Mouse (Mus musculus) CH12.LX (cell line): Measurements from ENCODE around the gene Prpf31. TPM values are rescaled to one million over a fixed set of nuclear protein-coding genes. Genes with fewer than 3 reads are reported as not detected.

Source experiments
- DNase-seq: peaks from one replicate; pipeline ENCODE4 v3.0.0-alpha.2; 2013; ENCODE audit errors: extremely low read depth
- H3K27ac ChIP-seq: 2 replicates; pipeline ENCODE4 v1.5.1; 2012; ENCODE audit warnings: low read depth, mild to moderate bottlenecking, control low read depth, moderate library complexity; ENCODE audit not compliant: insufficient read depth
- H3K27me3 ChIP-seq: replicated peaks from 2 replicates; pipeline ENCODE3; 2012; ENCODE audit warnings: inconsistent platforms
- H3K36me3 ChIP-seq, 2 experiments: replicated peaks in 1 of 2; 2 replicates each; pipeline versions ENCODE3 to v1.6.1; 2012; ENCODE audit warnings: inconsistent platforms in 1 of 2, low read length in 1 of 2, mild to moderate bottlenecking in 1 of 2, mixed read lengths in 1 of 2, moderate library complexity in 1 of 2; ENCODE audit not compliant: control insufficient read depth in 1 of 2, insufficient read depth in 1 of 2
- H3K4me1 ChIP-seq, 2 experiments: 2 replicates each; pipeline ENCODE4 v1.6.1; 2012; ENCODE audit warnings: inconsistent platforms in 1 of 2, moderate library complexity in 1 of 2; ENCODE audit not compliant: insufficient read depth in 2 of 2, control insufficient read depth in 1 of 2
- H3K4me2 ChIP-seq: 2 replicates; pipeline ENCODE4 v1.6.1; 2012; ENCODE audit warnings: low read depth, mild to moderate bottlenecking, control low read depth; ENCODE audit not compliant: poor library complexity, insufficient read depth, severe bottlenecking
- H3K4me3 ChIP-seq, 3 experiments: fragments of 150-350 bp in 1 of 3; sonication (generic) in 1 of 3; replicated peaks in 1 of 3; 2 replicates each; pipeline versions ENCODE3 to v1.5.1; 2011 to 2012; ENCODE audit warnings: low read depth in 2 of 3, low read length in 2 of 3, mild to moderate bottlenecking in 2 of 3, moderate library complexity in 2 of 3, control low read depth in 1 of 3, improper control_type of control experiment in 1 of 3, inconsistent platforms in 1 of 3, mixed read lengths in 1 of 3; ENCODE audit not compliant: poor library complexity in 1 of 3
- H3K79me2 ChIP-seq: replicated peaks from 2 replicates; pipeline ENCODE4 v1.6.1; 2012; ENCODE audit warnings: mild to moderate bottlenecking, moderate library complexity; ENCODE audit not compliant: control insufficient read depth, poor library complexity, insufficient read depth, severe bottlenecking; ENCODE audit errors: extremely low read depth
- H3K9ac ChIP-seq: 2 replicates; pipeline ENCODE4 v1.6.1; 2012; ENCODE audit warnings: low read depth, mild to moderate bottlenecking, control low read depth, moderate library complexity; ENCODE audit not compliant: insufficient read depth
- H3K9me3 ChIP-seq: replicated peaks from 2 replicates; pipeline ENCODE3; 2012; ENCODE audit warnings: low read length, inconsistent platforms, mixed read lengths
- ELF1 ChIP-seq: IDR thresholded peaks from 2 replicates; pipeline ENCODE4 v1.6.1; 2014; ENCODE audit warnings: low read depth, mild to moderate bottlenecking, inconsistent platforms, low read length, improper control_type of control experiment
- GABPA ChIP-seq: IDR thresholded peaks from 2 replicates; pipeline ENCODE4 v1.6.1; 2012; ENCODE audit warnings: low read depth, low read length, improper control_type of control experiment, inconsistent platforms; ENCODE audit not compliant: insufficient replicate concordance
- HCFC1 ChIP-seq: IDR thresholded peaks from 2 replicates; pipeline ENCODE4 v1.6.1; 2012; ENCODE audit warnings: low read depth, mild to moderate bottlenecking, inconsistent platforms, low read length, improper control_type of control experiment
- JUN ChIP-seq: IDR thresholded peaks from 2 replicates; pipeline ENCODE4 v1.6.1; 2011; ENCODE audit warnings: low read depth, mild to moderate bottlenecking, low read length, improper control_type of control experiment, moderate library complexity; ENCODE audit not compliant: insufficient read depth
- JUND ChIP-seq: conservative IDR thresholded peaks from 2 replicates; pipeline ENCODE4 v1.6.1; 2011; ENCODE audit warnings: low read depth, low read length, improper control_type of control experiment
- KAT2A ChIP-seq: IDR thresholded peaks from 2 replicates; pipeline ENCODE4 v1.6.1; 2012; ENCODE audit warnings: low read length, improper control_type of control experiment, inconsistent platforms; ENCODE audit not compliant: insufficient replicate concordance
- MAFK ChIP-seq: IDR thresholded peaks from 2 replicates; pipeline ENCODE4 v1.6.1; 2011; ENCODE audit warnings: low read length, improper control_type of control experiment; ENCODE audit not compliant: insufficient replicate concordance
- MAZ ChIP-seq: IDR thresholded peaks from 2 replicates; pipeline ENCODE4 v1.6.1; 2012; ENCODE audit warnings: low read depth, mild to moderate bottlenecking, inconsistent platforms, low read length, improper control_type of control experiment, moderate library complexity
- MYC ChIP-seq: IDR thresholded peaks from 2 replicates; pipeline ENCODE4 v1.6.1; 2011; ENCODE audit warnings: low read depth, mild to moderate bottlenecking, improper control_type of control experiment, low read length
- NELFE ChIP-seq: IDR thresholded peaks from 2 replicates; pipeline ENCODE4 v1.6.1; 2011; ENCODE audit warnings: low read depth, low read length, improper control_type of control experiment
- PAX5 ChIP-seq: IDR thresholded peaks from 2 replicates; pipeline ENCODE4 v1.6.1; 2012; ENCODE audit warnings: low read length, inconsistent platforms, mixed read lengths
- RCOR1 ChIP-seq: conservative IDR thresholded peaks from 2 replicates; pipeline ENCODE4 v1.6.1; 2012; ENCODE audit warnings: low read depth, mild to moderate bottlenecking, inconsistent platforms, low read length, improper control_type of control experiment
- TBP ChIP-seq: conservative IDR thresholded peaks from 2 replicates; pipeline ENCODE4 v1.6.1; 2011; ENCODE audit warnings: low read depth, low read length, improper control_type of control experiment
- TCF12 ChIP-seq: IDR thresholded peaks from 2 replicates; pipeline ENCODE4 v1.6.1; 2014; ENCODE audit warnings: low read depth, mild to moderate bottlenecking, inconsistent platforms, low read length, improper control_type of control experiment
- UBTF ChIP-seq: IDR thresholded peaks from 2 replicates; pipeline ENCODE4 v1.6.1; 2012; ENCODE audit warnings: low read depth, mild to moderate bottlenecking, inconsistent platforms, low read length, improper control_type of control experiment, moderate library complexity
- USF1 ChIP-seq: IDR thresholded peaks from 2 replicates; pipeline ENCODE4 v1.6.1; 2014; ENCODE audit warnings: low read depth, mild to moderate bottlenecking, inconsistent platforms, low read length, improper control_type of control experiment
- USF2 ChIP-seq: conservative IDR thresholded peaks from 2 replicates; pipeline ENCODE4 v1.6.1; 2011; ENCODE audit warnings: low read depth, low read length, improper control_type of control experiment
- ZKSCAN1 ChIP-seq: IDR thresholded peaks from 2 replicates; pipeline ENCODE4 v1.6.1; 2012; ENCODE audit warnings: low read depth, inconsistent platforms, low read length, improper control_type of control experiment, borderline replicate concordance
- dilution Hi-C: fragments of 300-500 bp; cut with MboI; formaldehyde crosslinking; loops from 2 replicates; pipeline ENCODE4 v1.14.3; 2020; ENCODE audit warnings: low sequenced_read_pairs; ENCODE audit not compliant: extremely low pct_unique_long_range_greater_than_20kb, extremely low pct_ligation_motif_present
- in situ Hi-C: fragments of 300-500 bp; cut with MboI; formaldehyde crosslinking; loops from 3 replicates; pipeline ENCODE4 v1.14.3; 2019; ENCODE audit warnings: low sequenced_read_pairs, low pct_ligation_motif_present, low pct_unique_long_range_greater_than_20kb, mixed read lengths
- polyA plus RNA-seq: library from polyadenylated mRNA; unstranded; fragments of >175 nt; gene quantifications from 2 replicates; pipeline ENCODE4 v1.2.1, GENCODE M21; 2012; ENCODE audit warnings: low read depth; ENCODE audit not compliant: insufficient read length
- total RNA-seq, 2 experiments: library from RNA; depleted of rRNA; stranded (reverse); fragments of 300-350 nt in 1 of 2; fragments of >200 nt in 1 of 2; gene quantifications; 2 replicates each; pipeline ENCODE4 v1.2.3; 2012 to 2014

Gene Prpf31
- total and polyA plus RNA-seq, 3 experiments = 99.2 to 171 (median 117) TPM

DNA sequence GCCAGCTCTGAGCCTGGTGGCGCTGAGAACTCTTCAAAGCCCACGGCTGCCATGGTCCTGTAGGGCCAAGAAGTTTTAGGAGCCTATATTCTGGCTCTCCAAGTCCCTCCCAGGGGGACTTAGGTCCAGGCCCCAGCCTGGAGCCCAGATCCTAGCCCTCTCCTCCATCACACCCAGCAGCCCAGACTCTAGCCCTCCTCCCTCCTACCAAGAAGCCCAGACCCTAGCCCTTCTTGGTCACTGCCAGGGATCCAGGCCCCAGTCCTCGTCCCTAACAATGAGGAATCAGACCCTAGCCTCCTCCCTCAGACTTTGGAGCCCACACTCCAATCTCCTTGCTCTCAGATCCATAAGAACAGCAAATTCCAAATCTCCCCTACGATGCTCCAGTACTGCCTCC lies 755 bp upstream of the Prpf31 start:
- Histone ChIP-seq H3K36me3 (peaks cover 35 to 73% of the 10 kb centered on the region in 2 experiments), H3K27ac (no peak overlapping the region)

GRCm38 (mm10) chr7:3630478-3630815 lies 662 bp downstream of the Prpf31 start:
- in situ Hi-C loops = no loop called here
- peak overlapping the region; percentile 67 to 75 (median 69) for H3K4me3 ChIP-seq
- TF ChIP-seq JUND = no peak
- TF ChIP-seq UBTF = no peak
- no peak for TF ChIP-seq TCF12
- TF ChIP-seq ZKSCAN1 = no peak
- TF ChIP-seq JUN = no peak
- TF ChIP-seq NELFE = no peak
- TF ChIP-seq MAZ = no peak
- no peak for TF ChIP-seq ELF1
- peak overlapping the region; percentile 80 for H3K9ac ChIP-seq
- H3K27ac ChIP-seq = no peak overlapping the region
- peaks cover 37% of the 10 kb centered on the region for H3K79me2 ChIP-seq
- peaks cover 7 to 48% of the 10 kb centered on the region in 2 experiments for H3K4me1 ChIP-seq
- H3K4me2 ChIP-seq = peak overlapping the region; percentile 63
- peaks cover 38 to 72% of the 10 kb centered on the region in 2 experiments for H3K36me3 ChIP-seq
- H3K9me3 ChIP-seq = no peaks in the 10 kb centered on the region
- dilution Hi-C loops = no loop called here
- no peaks in the 10 kb centered on the region for H3K27me3 ChIP-seq
- no peak for DNase-seq

More for the DNA sequence above, 755 bp upstream of the Prpf31 start:
- in situ Hi-C loops (no loop called here), dilution Hi-C loops (no loop called here)
- TF ChIP-seq MAFK (no peak), TBP (no peak), MYC (no peak), KAT2A (no peak)
- Histone ChIP-seq H3K9me3 (no peaks in the 10 kb centered on the region), H3K4me2 (peak overlapping the region; percentile 84), H3K4me3 (peak overlapping the region; percentile 67 to 75 (median 69)), H3K9ac (peak overlapping the region; percentile 96), H3K27me3 (no peaks in the 10 kb centered on the region), H3K79me2 (peaks cover 37% of the 10 kb centered on the region), H3K4me1 (peaks cover 7 to 48% of the 10 kb centered on the region in 2 experiments)
- DNase-seq = no peak

DNA sequence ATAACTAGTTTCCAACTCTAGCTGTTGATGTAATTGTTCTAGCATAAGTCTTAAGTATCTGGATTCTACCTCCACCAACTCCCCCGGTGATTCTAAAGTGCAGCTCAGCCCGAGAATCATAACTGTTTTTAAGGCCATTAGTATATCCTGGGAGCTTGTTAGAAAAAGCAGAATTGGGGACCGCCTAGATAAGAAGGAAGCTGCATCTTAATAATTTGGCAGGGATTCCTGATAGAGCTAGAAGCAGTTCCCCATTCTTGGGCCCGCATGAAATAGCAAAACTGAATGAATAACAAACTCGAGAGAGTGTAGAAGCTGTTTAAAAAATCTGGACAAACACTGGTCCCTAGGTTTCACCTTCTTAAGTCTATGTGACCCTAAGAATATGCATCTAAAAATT lies 13.6 kb downstream of the Prpf31 start:
- no peak for TF ChIP-seq USF2
- no peak for TF ChIP-seq USF1
- TF ChIP-seq RCOR1 = no peak
- TF ChIP-seq MAZ = no peak
- no peak for TF ChIP-seq ZKSCAN1
- no peak for TF ChIP-seq HCFC1
- no peak for TF ChIP-seq PAX5
- no peak for TF ChIP-seq GABPA
- H3K4me2 ChIP-seq = no peak overlapping the region
- no peak overlapping the region for H3K4me3 ChIP-seq
- DNase-seq = no peak
- dilution Hi-C loops (no loop called here), in situ Hi-C loops (no loop called here)
- H3K27ac ChIP-seq = no peak overlapping the region
- no peak overlapping the region for H3K9ac ChIP-seq
- H3K79me2 ChIP-seq = peaks cover 31% of the 10 kb centered on the region
- H3K27me3 ChIP-seq = no peaks in the 10 kb centered on the region
- no peaks in the 10 kb centered on the region for H3K9me3 ChIP-seq
- peaks cover 13 to 32% of the 10 kb centered on the region in 2 experiments for H3K4me1 ChIP-seq
- peaks cover 34 to 59% of the 10 kb centered on the region in 2 experiments for H3K36me3 ChIP-seq
